Mouse (Mus musculus) liver, adult (tissue): ENCODE data around the gene Gm20441.

ENCODE experiments used
- GATA4 ChIP-seq: IDR thresholded peaks from 2 replicates; pipeline ENCODE4 v1.6.1; 2014; ENCODE audit warnings: mild to moderate bottlenecking, low read length; ENCODE audit not compliant: insufficient replicate concordance

The Gm20441 gene

DNA sequence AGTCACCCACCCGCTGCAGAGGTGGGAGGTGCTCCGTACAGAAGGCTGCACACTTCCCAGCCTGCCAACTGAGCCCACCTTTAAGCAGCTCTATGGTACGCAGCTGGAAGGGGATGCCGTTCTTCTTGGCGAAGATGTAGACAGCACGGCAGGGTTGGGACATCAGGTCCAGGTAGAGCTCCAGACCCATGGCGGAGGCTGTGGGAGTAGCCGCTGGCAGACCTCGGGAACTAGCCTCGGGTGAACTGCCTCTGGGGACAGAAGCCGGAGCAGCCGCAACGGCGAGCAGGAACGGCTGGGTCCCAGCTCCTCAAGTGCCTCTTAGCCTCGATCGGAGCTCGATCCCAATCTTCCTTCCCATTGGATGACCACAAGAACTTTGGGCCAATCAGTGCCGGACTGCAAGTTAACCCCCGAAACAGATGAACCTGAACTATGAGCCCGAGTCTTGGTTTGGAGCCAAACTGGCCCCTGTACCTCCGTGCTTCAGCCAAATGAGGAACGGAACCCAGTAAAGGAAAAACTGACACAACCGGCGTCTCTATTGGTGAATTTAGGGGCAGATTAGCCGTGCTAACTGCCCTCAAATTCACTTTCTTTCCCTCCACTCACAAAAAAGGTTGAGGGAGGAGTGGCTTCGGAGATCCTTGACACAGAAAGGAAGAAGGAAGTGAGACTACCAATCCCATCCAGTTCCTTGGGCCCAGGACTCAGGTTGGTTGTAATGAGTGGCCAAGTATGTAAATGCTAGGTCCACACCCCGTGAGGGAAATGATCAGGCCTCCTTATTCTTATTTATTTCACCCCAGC is at the start of gene Gm20441, which contains the start of gene Gstt3:
Gene Gm20441 (minus strand): TSS at position 186 of the 810 bp plus-strand sequence.
Gene Gstt3 (minus strand): TSS at position 646 of the 810 bp plus-strand sequence.
- TF ChIP-seq GATA4, result no peak

DNA sequence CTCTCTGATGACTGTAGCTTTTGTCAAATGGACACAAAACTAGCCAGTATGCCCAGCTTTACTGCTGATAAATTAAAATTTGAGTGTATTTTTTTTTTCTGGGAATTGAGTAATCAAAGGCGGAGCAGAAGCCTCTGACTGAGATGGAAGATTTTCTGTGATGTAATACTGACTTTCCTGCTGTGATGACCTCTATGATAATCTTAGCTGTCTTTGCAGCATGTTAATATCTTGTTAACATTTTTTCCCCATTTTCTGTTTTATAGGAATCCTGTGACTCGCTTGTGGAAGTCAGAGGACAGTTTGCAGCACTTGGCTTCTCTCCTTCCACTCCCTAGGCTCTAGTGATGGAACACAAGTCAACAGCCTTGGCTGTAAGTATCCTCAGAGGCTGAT is 49.5 kb upstream of the Gm20441 start:
- TF ChIP-seq GATA4, result no peak

DNA sequence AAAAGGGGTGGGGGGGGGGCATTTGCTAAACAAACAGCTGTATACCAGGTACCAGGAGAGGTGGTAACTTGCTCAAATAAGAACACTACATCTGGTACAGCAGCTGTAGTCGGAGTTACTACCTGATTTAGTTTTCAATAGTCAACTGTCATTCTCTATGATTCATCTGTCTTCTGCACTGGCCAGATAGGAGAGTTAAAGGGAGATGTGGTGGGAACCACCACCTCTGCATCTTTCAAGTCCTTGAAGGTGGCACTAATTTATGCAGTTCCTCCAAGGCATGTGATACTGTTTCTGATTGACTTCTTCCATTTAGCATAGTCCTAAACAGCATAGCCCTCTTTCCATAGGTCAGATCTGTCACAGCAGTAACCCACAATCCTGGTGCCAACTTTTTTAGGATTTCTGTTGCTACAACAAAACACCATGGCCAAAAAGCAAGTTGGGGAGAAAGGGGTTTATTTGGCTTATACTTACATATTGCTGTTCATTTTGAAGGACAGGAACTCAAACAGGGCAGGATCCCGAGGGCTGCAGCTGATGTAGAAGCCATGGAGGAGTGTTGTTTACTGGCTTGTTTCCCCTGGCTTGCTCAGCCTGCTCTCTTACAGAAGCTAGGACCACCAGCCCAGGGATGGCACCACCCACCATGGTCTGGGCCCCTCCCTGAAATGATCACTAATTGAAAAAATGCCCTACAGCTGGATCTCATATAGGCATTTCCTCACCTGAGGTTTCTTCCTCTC is 48.9 kb upstream of the Gm20441 start:
- TF ChIP-seq GATA4, result no peak

DNA sequence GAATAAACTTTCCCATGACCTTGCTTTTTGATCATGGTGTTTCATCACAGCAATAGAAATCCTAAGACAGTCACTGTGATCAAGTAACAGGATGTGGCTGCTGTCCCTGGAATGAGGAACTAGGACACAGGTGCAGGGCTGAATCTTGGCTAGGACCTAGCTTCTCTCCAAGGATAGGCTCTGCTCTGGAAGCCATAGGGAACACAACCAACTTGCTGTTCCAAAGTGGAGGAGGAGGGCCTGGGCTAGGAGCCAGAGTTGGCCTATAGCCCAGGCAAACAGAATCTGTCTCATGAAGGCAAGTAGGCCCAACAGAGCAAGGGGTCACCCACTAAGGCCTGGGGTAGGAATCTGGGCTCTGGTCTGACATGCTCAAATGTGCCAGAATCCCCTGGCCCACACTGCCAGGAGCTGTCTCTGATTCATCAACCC is 47.8 kb upstream of the Gm20441 start:
- TF ChIP-seq GATA4, result no peak

DNA sequence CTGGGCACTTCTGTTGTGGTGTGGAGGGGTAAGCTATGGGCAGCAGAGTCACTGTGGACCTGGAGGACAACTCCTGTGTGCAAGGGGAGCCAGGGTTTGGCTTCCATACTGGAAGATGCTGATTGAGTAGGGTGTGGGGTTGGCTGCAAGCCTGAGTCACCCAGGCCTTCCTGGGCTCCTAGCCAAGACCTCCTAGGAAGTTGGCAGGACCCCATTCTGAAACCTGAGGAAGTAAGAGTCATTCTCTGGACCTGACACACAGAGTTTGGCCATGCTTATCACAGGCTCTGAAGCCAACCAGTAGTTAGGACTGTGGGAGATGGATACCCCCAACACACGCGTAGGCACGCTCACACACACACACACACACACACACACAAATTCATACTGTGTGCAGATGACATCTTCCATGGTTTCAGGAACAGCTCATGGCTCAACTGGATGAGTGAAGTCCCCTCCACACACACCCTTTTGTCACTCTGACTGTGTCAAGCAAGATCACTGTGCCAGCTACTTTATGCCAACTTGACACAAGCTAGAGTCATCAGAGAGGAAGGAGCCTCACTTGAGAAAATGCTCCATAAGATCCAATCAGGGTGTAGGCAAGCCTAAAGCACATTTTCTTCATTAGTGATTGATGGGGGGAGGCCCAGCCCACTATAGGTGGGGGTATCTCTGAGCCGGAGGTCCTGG is 47.1 kb upstream of the Gm20441 start:
- TF ChIP-seq GATA4, result no peak

DNA sequence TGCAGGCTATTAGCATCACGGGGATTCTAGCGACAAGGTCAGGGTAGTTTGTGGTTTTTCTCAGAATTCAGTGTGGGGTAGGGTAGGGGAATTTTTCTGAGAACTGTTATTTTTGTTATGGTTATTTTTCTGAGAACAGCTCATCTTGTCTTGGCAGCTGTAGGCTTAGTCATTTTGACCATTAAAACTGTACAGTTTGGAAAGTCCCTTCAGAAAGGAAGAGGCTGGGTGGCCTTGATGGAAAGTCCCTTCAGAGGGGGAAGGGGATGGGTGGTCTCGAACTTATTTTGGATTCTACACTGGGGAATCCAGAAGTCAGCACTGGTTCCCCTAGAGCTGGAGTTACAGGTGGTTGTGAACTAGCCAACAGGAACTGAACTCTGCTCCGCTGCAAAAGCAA is 43.8 kb upstream of the Gm20441 start:
- no peak for TF ChIP-seq GATA4

DNA sequence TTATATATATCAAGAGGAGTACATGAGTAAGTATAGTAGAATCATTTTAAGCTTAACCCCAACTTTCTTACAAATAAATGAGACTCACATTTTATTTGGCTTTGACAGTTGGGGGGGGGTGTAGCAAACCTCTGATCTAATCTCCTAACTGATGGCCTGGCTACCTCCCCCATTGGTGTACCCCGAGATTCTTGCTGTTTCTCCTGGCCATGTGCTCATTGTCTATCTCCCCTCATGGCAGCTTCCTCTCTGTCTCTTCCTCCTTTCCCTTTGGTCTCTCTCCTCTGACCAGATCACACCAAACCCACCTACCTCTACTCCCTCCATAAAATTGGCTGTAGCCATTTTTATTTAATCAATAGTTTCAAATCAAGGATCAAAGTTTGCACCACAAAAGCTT is 43.0 kb upstream of the Gm20441 start:
- no peak for TF ChIP-seq GATA4

DNA sequence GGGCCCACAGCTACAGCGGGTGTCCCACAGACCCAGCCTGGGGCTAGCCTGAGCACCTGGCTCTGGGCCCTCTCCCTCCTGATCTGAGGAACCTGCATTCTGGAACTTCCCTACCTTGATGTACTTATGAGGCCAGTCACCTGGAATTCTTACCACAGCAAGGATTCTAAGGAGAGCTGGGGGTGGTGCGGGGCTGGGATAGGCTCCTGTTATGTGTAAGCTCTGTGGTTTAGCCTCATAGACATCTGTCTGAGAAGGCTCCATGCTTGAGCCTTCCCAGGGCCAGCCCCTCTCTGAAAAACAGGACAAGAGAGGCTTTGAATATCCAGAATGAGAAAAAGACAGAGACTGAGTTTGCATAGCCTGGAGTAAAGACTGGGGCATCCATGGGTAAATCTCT is 41.7 kb upstream of the Gm20441 start, which contains the start of gene Gstt4:
Gene Gstt4 (minus strand): TSS at position 101 of the 400 bp plus-strand sequence.
- no peak for TF ChIP-seq GATA4

DNA sequence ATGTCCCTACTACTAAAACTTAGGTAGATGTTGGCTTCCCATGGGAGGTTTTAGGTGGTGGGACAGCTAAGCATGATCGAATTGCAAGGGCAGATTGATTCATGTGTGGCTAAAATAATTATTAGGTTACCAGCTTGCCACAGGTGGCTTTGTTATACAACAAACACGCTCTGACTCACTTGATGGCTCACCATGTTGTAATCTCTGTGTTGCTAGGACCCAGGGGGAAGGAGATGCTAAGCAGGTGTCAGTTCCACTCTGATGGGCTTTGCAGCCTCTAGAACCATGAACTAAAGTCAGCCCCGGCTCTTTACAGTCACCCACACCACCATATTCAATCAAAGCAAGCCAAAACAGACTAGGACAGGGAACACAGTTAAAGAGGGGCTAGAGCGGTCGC is 39.1 kb upstream of the Gm20441 start:
- no peak for TF ChIP-seq GATA4

DNA sequence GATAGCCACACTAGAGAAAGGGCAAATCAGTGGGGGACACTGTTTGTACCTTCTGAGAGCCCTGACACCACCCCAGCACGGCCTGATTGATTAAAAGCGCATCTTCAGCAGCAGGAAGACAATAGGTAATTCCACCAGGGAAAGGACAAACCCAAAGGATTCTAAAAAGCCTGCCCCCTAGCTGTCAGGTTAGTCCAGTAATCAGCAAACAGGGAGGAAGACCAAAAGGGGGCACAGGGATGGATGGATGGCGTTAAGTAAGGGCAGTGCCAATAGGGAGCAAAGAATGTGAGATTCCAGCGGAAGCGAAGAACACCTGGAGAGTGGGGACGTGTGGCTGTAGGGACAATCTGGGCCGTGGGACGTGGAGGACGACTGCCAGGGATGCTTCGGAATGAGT is 37.9 kb upstream of the Gm20441 start:
- no peak for TF ChIP-seq GATA4

DNA sequence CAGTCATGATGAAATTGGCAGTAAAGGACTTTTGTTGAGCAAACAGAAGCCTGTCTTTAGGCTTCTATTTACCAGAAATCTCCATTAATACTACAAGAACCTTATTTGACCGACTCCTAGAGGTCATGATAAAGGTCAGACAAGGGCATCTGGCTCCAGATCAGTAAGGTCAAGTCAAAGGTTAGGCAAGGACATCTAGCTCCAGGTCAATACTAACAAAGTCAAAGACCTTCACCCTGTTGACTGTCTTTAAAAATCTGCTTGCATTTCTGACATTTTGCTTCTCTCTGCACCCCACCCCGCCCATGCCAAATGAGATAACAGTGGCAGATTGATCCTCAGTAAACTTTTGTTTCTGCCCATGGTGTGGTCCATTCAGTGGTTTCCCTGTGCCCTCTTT is 23.5 kb upstream of the Gm20441 start:
- TF ChIP-seq GATA4, result peak; percentile 79; the same call in 1 of the 2 replicates

DNA sequence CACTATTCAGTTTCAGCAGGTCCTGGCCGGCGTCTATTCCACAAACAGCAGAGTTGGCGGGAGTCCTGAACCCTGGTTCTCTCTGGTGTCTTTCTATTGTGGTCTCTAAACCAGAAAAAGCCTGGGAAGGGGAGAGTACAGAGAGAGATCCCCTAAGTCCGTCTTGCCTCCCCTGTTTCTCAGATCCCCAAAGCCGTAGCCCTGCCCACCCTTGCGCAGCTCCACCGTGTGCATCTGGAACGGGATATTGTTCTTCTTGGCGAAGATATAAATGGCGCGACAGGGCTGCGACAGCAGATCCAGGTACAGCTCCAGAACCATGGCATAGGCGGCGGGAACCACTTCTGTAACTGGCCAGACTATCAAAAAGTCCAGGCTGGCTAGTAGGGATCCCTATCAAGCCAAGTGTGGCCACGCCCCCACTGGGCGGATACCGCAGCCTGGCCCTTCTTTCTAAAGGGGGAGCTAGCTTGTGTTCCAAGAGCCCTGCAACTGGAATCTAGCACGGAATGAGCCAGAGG is 17.5 kb upstream of the Gm20441 start, which contains the start of gene Gstt1:
Gene Gstt1 (minus strand): TSS at position 409 of the 521 bp plus-strand sequence.
- no peak for TF ChIP-seq GATA4

DNA sequence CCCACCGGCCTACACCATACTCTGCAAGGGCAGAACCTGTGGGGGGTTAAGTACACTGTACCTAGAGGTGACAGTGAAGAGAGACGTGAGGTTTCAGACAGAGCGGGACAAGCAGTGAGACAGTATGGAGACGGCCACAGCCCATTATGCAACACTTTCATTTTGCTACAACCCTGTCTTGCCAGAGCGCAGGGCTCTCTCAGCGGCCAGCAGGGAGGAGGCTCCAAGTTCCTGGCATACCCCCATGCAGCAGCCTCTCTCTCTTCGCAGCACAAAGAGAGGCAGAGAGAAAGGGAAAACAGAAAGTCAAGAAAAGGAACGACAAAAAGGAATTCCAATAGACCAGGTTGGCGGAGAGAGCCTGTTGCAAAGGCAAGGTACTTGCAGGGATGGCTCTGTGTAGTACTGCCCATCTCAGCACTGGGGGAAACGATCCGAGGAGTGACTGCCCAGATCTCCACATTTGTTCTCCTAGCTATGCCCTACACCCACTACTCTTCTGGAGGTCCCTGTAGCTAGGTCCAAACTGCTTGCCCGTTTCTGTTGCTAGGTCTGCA is 16.9 kb upstream of the Gm20441 start:
- no peak for TF ChIP-seq GATA4

DNA sequence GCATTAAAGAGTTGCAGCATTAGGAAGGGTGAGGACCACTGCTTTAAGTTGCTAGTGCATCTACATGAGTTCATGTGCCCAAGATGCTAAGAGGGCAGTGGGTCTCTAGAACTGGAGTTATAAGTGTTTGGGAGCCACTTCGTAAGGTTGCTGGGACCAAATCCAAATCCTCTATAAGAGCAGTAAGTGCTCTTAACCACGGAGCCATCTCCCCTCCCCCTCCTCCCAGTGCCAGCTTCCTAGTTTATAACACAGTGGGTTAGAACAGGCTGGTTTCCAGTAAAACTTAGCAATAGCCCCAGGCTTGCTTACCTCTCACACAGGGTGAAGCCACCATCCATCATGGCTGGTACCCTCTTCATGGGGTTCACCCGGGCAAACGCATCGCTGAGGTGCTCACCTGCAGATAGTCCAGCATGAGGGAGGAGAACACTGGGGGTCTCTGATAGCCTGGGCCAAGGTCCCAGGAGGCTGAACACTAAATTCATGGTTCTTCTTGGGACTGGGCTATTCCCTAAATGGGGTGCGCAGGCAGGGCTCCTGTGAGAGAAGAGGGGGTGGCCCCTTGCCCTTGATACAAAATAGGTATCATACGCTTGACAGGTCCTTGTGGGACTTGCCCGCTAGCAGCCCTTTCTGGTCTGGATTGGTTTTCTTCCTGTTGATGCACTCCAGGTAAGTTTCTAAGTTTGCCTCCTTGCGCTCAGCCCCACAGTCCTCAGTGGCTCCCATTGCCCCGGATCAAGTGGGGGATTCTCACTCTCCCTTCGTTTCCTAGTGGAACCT is 16.2 kb upstream of the Gm20441 start:
- no peak for TF ChIP-seq GATA4
